Comparison of ENCODE assay signal across 8 mouse cellular contexts in the genomic region with DNA sequence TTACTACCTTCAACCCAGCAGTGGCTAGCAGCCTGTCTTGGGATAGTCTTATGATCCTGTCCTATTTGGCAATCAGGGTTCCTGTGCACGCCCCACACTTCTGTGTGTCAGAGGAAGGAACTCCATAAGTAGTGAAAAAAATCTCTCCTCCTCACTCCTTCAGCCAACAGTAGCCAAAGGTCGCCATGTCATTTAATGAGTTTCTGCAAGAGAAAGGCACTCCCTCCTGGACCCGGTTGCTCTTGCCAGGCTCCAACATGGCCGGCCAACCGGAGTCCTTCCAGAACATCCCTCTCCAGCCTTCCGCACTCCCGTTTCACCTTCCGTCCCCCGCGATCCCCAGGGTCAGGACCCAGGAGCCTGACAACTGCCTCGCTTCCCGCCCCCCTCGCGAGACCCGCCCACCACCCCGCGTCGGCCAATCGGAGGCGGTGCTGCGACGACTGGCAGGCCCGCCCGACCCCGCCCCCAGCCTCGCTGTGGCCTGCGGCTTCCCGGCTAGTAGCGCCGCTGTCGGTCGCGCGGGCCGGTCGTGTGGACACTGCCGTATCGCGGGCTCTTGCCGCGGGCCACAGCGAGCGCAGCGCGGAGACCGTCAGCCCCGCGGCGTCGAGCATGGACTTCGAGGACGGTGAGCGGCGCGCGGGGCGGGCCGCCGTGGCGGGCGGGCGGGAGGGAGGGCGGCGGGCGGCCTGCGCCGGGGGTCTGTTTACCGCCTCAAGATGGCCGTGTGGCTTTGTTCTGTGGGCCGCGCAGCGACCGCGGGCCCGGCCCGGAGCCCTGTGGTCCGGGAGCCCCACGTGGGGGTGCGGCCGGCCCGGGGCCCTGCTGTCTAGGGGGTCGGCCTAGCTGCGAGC. TPM values are rescaled to one million over a fixed set of nuclear protein-coding genes. Genes with fewer than 3 reads are reported as not detected.
DNase-seq lines count a peak whose midpoint lies in the region; ATAC-seq lines count a peak whose summit lies in the region.

A gene (plus strand): TSS at position 498 of the 857 bp plus-strand sequence.

- H3K9me3 ChIP-seq in hindbrain, embryonic 11.5 days (ENCODE audit: control insufficient read depth, low read length), result no peaks in the 10 kb centered on the region

- no peaks in the 10 kb centered on the region for H3K27me3 ChIP-seq in hindbrain, embryonic 11.5 days (ENCODE audit: control insufficient read depth, insufficient read depth, low read length)

- H3K4me2 ChIP-seq in hindbrain, embryonic 11.5 days (replicated peaks; ENCODE audit: low read depth, low read length), result peak within 1 kb of the TSS; percentile 56

- 0 out of 2 replicates have a peak, but pooled peaks cover 2% of the 10 kb centered on the region for H3K36me3 ChIP-seq in hindbrain, embryonic 11.5 days (ENCODE audit: control insufficient read depth, insufficient read depth, low read length)

- H3K27ac ChIP-seq in hindbrain, embryonic 11.5 days (ENCODE audit: low read depth, low read length), result peak within 1 kb of the TSS; percentile 90

- peak within 1 kb of the TSS; percentile 99 for H3K9ac ChIP-seq in hindbrain, embryonic 11.5 days (ENCODE audit: low read depth, low read length)

- peak within 1 kb of the TSS; percentile 93 for H3K4me3 ChIP-seq in hindbrain, embryonic 11.5 days (ENCODE audit: low read depth, low read length)

- under 1% methylated on average over 45 of the region's 83 CpGs for WGBS in hindbrain, embryonic 11.5 days

- H3K4me1 ChIP-seq in hindbrain, embryonic 11.5 days (replicated peaks; ENCODE audit: control insufficient read depth, insufficient read depth, low read length), result peaks cover 2% of the 10 kb centered on the region; the same call in 1 of the 2 replicates

- peak; percentile 79 for ATAC-seq in frontal cortex, adult (ENCODE audit: low TSS enrichment)
- ATAC-seq in hindbrain, embryonic 11.5 days (ENCODE audit: low FRiP score), result peak; percentile 96

- peak; percentile 91 for DNase-seq in MN1 (ENCODE audit: low spot score)
- peak; percentile 82 for DNase-seq in cerebellum, adult 9-10 months
- peak; percentile 94 for DNase-seq in hindbrain, embryonic 11.5 days (ENCODE audit: low spot score)
- peak; percentile 83 to 88 for DNase-seq in layer of hippocampus, postnatal 10 days (ENCODE audit: low spot score in 2 of 2)
- peak; percentile 94 for DNase-seq in lung, postnatal 10 days
- DNase-seq in ovary, postnatal 36 days (ENCODE audit: low spot score), result peak; percentile 91
- peak; percentile 89 for DNase-seq in thymus, postnatal 25 days

RNA-seq across cellular contexts. Expression of the gene that starts here (rescaled TPM):
- 44.9 and 63.5 TPM in 2 replicates for polyA plus RNA-seq in hindbrain, embryonic 11.5 days (2014; fragmentation: Nextera tagmentation; extraction: Ambion mirVana)
- total RNA-seq in layer of hippocampus, postnatal 10 days (2021), result 10 to 100 TPM; 41.4 to 45.9 TPM

Comparison
In these comparisons a context has a peak if more than half of its experiments do, and no peak if none do; other contexts are left out.
1. Peak in every context shown above with its lines: DNase-seq, ATAC-seq, H3K4me3 ChIP-seq and H3K27ac ChIP-seq.